Mouse (Mus musculus) neutrophil, adult 65 days (primary cell): ENCODE data around the gene Psme1. TPM values are rescaled to one million over a fixed set of nuclear protein-coding genes. Genes with fewer than 3 reads are reported as not detected.

Source experiments
- total RNA-seq: library from RNA; stranded (reverse); gene quantifications from 2 replicates; pipeline ENCODE4 v1.2.4, GENCODE M21; 2023

The Psme1 gene
- total RNA-seq: 122 and 139 TPM in 2 replicates

GRCm38 (mm10) chr14:55577871-55578667 lies at the start of gene Psme1:
Gene Psme1, plus strand, starts transcription at chr14:55578123.

GRCm38 (mm10) chr14:55540067-55540786 lies 37.7 kb upstream of the Psme1 start, which contains the start of gene Pck2:
Gene Pck2, plus strand, starts transcription at chr14:55540266.

GRCm38 (mm10) chr14:55559799-55560201 lies 18.1 kb upstream of the Psme1 start, which contains the start of gene Dcaf11:
Gene Dcaf11, plus strand, starts transcription at chr14:55560006.

GRCm38 (mm10) chr14:55560202-55561073 lies 17.5 kb upstream of the Psme1 start, which contains the start of gene A730061H03Rik:
Gene A730061H03Rik, minus strand, starts transcription at chr14:55560406.

GRCm38 (mm10) chr14:55575302-55575701 lies 2.6 kb upstream of the Psme1 start, which contains the start of gene Fitm1:
Gene Fitm1, plus strand, starts transcription at chr14:55575617.

GRCm38 (mm10) chr14:55584702-55585565 lies 7.0 kb downstream of the Psme1 start, which contains the start of gene Emc9:
Gene Emc9, minus strand, starts transcription at chr14:55585302.

GRCm38 (mm10) chr14:55590748-55591330 lies 12.9 kb downstream of the Psme1 start, which contains the start of gene Psme2:
Gene Psme2, minus strand, starts transcription at chr14:55591113.

GRCm38 (mm10) chr14:55591331-55591891 lies 13.5 kb downstream of the Psme1 start, which contains the start of gene Rnf31:
Gene Rnf31, plus strand, starts transcription at chr14:55591708.

GRCm38 (mm10) chr14:55603271-55603632 lies 25.3 kb downstream of the Psme1 start, which contains the start of gene Irf9:
Gene Irf9, plus strand, starts transcription at chr14:55603571.

GRCm38 (mm10) chr14:55617822-55618221 lies 39.9 kb downstream of the Psme1 start, which contains the start of gene Rec8:
Gene Rec8, plus strand, starts transcription at chr14:55618037.

Other genes starting within 250 kb of the Psme1 start
- gene Dhrs4, start 99.4 kb upstream of the Psme1 start, total RNA-seq: 12.9 and 13.7 TPM in 2 replicates
- gene Carmil3, start 87.5 kb upstream of the Psme1 start, total RNA-seq: not detected in 2 replicates
- gene Cpne6, start 67.7 kb upstream of the Psme1 start, total RNA-seq: not detected in 2 replicates
- gene Nrl, start 53.1 kb upstream of the Psme1 start, total RNA-seq: not detected in 2 replicates
- gene Pck2, start 37.9 kb upstream of the Psme1 start, total RNA-seq: 14.4 and 20.4 TPM in 2 replicates
- 44.0 and 53.0 TPM in 2 replicates for gene Dcaf11, start 18.1 kb upstream of the Psme1 start, total RNA-seq
- gene A730061H03Rik, start 17.7 kb upstream of the Psme1 start, total RNA-seq: 1.2 and 2.0 TPM in 2 replicates
- gene Fitm1, start 2.5 kb upstream of the Psme1 start, total RNA-seq: not detected in 2 replicates
- 1.5 and 1.8 TPM in 2 replicates for gene Emc9, start 7.2 kb downstream of the Psme1 start, total RNA-seq
- gene Psme2, start 13.0 kb downstream of the Psme1 start, total RNA-seq: 174 and 199 TPM in 2 replicates
- 49.9 and 68.0 TPM in 2 replicates for gene Rnf31, start 13.6 kb downstream of the Psme1 start, total RNA-seq
- gene Irf9, start 25.4 kb downstream of the Psme1 start, total RNA-seq: 49.8 and 55.5 TPM in 2 replicates
- gene Rec8, start 39.9 kb downstream of the Psme1 start, total RNA-seq: 0.22 TPM in 1 of 2 replicates, not detected in the other
- 10.0 and 12.5 TPM in 2 replicates for gene Ipo4, start 57.8 kb downstream of the Psme1 start, total RNA-seq
- gene Gm49378, start 59.8 kb downstream of the Psme1 start, total RNA-seq: 1.5 and 2.2 TPM in 2 replicates
- gene Tm9sf1, start 65.7 kb downstream of the Psme1 start, total RNA-seq: 29.1 and 33.0 TPM in 2 replicates
- 1.3 and 1.7 TPM in 2 replicates for gene Tssk4, start 72.1 kb downstream of the Psme1 start, total RNA-seq
- gene Mdp1, start 82.4 kb downstream of the Psme1 start, total RNA-seq: 9.4 and 11.2 TPM in 2 replicates
- gene Gmpr2, start 93.8 kb downstream of the Psme1 start, total RNA-seq: 12.0 and 12.3 TPM in 2 replicates
- 129 and 152 TPM in 2 replicates for gene Nedd8, start 94.0 kb downstream of the Psme1 start, total RNA-seq
- 47.7 and 63.8 TPM in 2 replicates for gene Tinf2, start 103.7 kb downstream of the Psme1 start, total RNA-seq
- gene Tgm1, start 135.8 kb downstream of the Psme1 start, total RNA-seq: 2.1 and 2.6 TPM in 2 replicates
- gene Rabggta, start 144.1 kb downstream of the Psme1 start, total RNA-seq: 23.7 and 38.4 TPM in 2 replicates
- gene Dhrs1, start 167.6 kb downstream of the Psme1 start, total RNA-seq: 47.8 and 56.7 TPM in 2 replicates
- 12.1 and 17.3 TPM in 2 replicates for gene Nop9, start 167.6 kb downstream of the Psme1 start, total RNA-seq
- gene Cideb, start 180.3 kb downstream of the Psme1 start, total RNA-seq: 0.77 TPM in 1 of 2 replicates, not detected in the other
- gene Ltb4r2, start 183.3 kb downstream of the Psme1 start, total RNA-seq: 0.43 and 1.0 TPM in 2 replicates
- gene Ltb4r1, start 187.8 kb downstream of the Psme1 start, total RNA-seq: 203 and 207 TPM in 2 replicates
- 0.63 TPM in 1 of 2 replicates, not detected in the other for gene Adcy4, start 206.0 kb downstream of the Psme1 start, total RNA-seq
- gene Ripk3, start 210.7 kb downstream of the Psme1 start, total RNA-seq: 42.5 and 50.7 TPM in 2 replicates
- gene Nfatc4, start 245.0 kb downstream of the Psme1 start, total RNA-seq: not detected in 2 replicates